Mouse (Mus musculus) gastrocnemius, postnatal 4 days (tissue): ENCODE results near the gene Ncln. TPM values are rescaled to one million over a fixed set of nuclear protein-coding genes. Genes with fewer than 3 reads are reported as not detected.
A peak's percentile ranks its signal among the peaks of the same experiment; 100 is the strongest.

ENCODE experiments used
- DNase-seq, 2 experiments: peaks; one replicate each; pipeline ENCODE4 v3.0.0; 2021 to 2022; ENCODE audit warnings: low spot score in 2 of 2, mixed read lengths in 2 of 2
- long read RNA-seq, 2 experiments: library from polyadenylated mRNA; stranded (forward); transcript quantifications; one replicate each; pipeline ENCODE4 v2.0.0; 2021
- total RNA-seq, 2 experiments: library from RNA; stranded (reverse); gene quantifications; 2 replicates each; pipeline ENCODE4 v1.2.3; 2021

Ncln gene
- total RNA-seq: 10 to 100 TPM; 59.3 to 61.3 TPM
- long read RNA-seq, experiment 1, transcript Ncln-202 (14 exons, 2,841 nt): minor isoform, 26 of 91 reads
- long read RNA-seq, experiment 1, transcript Ncln-201 (14 exons, 3,118 nt): major isoform, 38 of 91 reads
- long read RNA-seq, experiment 1, partial matches to known transcripts: 8 of 91 reads
- long read RNA-seq, experiment 1, other reads (novel, unspliced or antisense): 18 of 91 reads
- long read RNA-seq, experiment 2, transcript Ncln-202 (14 exons, 2,841 nt): minor isoform, 28 of 110 reads
- long read RNA-seq, experiment 2, transcript Ncln-201 (14 exons, 3,118 nt): major isoform, 54 of 110 reads
- long read RNA-seq, experiment 2, partial matches to known transcripts: 9 of 110 reads
- long read RNA-seq, experiment 2, other reads (novel, unspliced or antisense): 19 of 110 reads

GRCm38 (mm10) chr10:81496264-81496901 lies at the start of gene Ncln:
Gene Ncln, minus strand, starts transcription at chr10:81496392.
- peak; percentile 92 to 98 for DNase-seq

GRCm38 (mm10) chr10:81545161-81545747 lies 49.1 kb upstream of the Ncln start, which contains the start of gene Gna11:
Gene Gna11, minus strand, starts transcription at chr10:81545190.
- peak; percentile 100 for DNase-seq

- peak in 1 of 2 experiments; percentile 42 for DNase-seq
Observed at GRCm38 (mm10) chr10:81544296-81545160, 48.3 kb upstream of the Ncln start.

DNA sequence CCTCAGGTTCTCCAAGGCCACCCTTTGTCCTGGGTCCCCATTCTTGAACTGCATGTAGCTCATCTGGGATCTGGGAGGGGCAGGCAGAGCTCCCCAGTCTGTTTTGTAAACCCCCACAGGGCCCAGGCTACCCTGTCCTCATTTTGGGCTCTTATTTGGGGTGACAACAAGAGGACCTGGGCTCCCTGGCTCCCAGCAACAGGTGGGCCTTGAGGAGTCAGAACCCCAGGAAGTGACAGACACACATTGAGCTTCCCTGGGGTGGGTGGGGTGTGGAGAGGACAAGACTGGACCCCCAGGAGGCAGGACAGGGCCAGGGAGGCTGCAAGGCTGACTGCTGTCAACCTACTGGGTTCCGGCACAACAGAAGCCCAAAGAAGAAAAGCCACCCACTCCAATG lies 47.4 kb upstream of the Ncln start:
- DNase-seq: no peak

- no peak for DNase-seq
Observed at GRCm38 (mm10) chr10:81542727-81543460, 46.7 kb upstream of the Ncln start.

DNA sequence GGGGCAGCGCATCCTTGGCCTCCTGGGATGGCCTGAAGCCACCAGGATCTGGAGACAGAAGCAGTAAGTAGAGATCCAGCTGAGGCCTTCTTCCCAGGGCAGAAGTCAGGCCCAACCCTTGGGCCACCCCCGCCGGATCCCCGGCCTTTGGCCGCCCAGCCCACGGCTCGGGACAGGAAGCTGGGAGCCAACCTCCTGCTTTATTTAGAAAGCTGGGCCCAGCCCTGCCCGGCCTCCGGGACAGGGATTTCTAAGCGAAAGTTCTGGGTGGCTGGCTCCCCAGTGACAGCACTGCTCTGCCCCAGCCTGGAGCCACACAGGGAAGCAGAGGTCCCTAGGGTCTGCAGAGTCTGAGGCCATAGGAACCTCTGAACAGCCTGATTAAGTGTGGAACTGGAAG lies 45.6 kb upstream of the Ncln start:
- DNase-seq: peak in 1 of 2 experiments; percentile 44

- no peak for DNase-seq
Observed at GRCm38 (mm10) chr10:81541363-81541762, 45.2 kb upstream of the Ncln start.

DNA sequence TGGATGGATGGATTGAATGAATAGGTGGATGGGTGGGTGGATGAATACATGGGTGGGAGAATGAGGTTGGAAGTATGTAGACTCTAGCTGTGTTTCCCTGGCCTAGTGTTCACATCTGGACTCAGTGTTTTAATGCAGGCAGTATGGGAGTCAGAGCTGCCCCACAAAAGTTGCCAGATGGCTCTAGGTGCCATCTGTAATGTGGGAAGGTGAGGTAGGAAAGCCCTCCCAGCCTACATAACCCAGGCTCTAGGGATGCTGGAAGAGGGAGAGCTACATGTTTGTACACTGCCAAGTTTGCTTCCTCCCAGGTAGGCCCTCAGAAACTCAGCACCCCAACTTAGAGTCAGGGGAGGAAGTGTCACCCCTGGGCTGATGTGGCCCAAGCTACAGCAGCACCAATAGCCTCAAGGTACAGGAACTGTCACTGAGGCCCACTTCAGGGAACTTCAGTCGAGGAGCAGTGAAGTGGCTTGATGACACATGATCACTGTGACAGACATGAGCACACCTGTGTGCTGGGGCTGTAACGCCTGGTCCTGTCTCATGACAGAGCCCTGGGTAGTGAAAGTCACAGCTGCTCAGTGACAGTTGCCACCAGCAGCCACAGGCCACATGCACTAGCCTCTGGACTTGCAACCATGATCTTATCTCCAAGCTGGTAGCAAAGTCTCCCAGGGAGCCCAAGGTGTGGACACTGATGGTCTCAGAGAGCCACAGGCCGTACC lies 42.3 kb upstream of the Ncln start:
- DNase-seq: no peak

- DNase-seq: no peak
Observed at GRCm38 (mm10) chr10:81537429-81537828, 41.2 kb upstream of the Ncln start.

DNA sequence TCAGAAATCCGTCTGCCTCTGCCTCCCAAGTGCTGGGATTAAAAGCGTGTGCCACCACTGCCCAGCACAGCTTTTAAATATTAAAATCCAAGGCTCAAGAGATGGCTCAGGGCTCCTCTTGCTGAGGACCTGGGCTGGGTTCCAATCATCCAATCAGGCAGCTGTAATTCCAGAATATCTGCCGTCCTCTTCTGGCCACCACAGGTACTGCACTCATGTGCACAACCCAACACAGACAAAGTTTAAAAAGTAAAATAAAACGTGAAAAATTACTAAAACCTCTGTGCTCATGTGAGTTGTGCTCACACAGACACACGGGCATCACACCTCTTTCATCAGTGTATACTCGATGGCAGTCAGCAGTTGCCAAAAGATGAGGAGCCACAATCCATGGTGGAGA lies 40.5 kb upstream of the Ncln start:
- no peak for DNase-seq

GRCm38 (mm10) chr10:81534826-81535225 lies 38.6 kb upstream of the Ncln start:
- DNase-seq: no peak

DNA sequence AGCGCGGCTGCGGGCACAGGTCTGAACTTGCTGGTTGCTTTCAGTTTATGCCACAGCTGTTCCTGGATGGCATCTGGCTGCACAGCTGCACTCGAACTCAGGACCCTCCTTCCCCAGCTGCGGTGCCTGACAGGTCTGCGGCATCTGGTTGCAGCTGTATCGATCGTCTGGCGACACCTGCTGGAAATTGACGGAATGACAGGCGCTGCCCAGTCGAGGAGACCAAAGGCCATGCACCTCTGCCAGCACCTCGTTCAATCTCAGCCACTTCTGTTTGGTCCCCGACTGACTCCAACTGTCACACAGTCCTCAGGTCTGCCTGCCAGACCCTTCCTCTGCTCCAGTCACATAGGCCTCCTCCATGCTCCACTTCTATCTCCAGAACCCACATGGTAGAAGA lies 30.6 kb upstream of the Ncln start:
- peak; percentile 69 to 78 for DNase-seq

DNA sequence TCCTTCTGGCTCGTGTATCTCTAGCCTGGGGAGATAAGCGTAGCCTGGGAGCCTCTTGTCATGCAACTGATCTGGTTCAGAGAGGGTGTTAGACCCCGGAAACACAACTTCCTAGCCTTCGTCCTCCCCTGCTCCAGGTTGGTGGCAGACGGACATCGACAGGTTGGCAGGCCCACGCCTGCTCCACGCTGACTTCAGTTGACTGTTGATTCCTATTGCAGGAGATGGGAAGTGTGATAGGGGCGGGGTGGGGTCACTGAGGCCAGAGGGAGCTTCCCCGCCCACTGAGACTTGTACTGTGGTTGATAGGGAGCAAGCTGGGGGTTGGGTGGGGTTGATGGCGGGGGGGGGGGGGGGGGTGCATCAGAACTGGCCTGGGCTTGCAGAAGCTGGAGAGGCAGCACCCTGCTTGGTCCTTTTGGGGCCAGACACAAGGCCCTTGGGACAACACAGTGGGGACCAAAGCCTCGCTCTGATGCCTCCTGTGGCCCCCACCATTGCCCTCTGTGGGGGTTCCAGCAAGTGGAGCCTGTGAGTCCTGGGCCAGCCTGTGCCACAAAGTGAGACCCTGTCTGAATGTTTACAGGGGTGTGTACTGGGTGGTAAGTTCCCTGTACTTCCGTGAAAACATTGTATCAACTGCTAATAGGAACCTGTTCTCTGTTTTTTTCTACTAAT lies 29.0 kb upstream of the Ncln start:
- DNase-seq: no peak

- DNase-seq: no peak
Observed at GRCm38 (mm10) chr10:81524051-81524605, 27.9 kb upstream of the Ncln start, which contains the start of gene Gna15. Gene Gna15, minus strand, starts transcription at chr10:81524225.

GRCm38 (mm10) chr10:81523570-81523969 lies 27.4 kb upstream of the Ncln start:
- no peak for DNase-seq

DNA sequence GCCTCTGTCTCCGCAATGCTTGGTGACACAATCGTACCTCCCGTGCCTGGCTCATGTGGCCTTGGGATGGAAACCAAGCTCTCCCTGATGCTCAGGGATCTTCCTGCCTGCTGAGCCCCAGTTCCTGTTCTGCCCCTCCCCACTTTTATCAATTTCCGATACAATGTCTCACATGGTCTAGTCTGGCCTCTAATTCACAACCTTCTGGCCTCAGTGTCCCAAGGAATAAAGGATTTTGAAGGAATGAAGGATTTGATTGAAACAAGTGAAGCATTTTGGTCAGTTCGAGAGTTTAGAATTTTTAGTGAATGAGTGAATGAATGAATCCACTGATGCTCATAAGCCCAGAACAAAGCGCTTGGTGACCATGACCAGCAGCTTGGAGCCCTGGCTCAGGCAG lies 26.9 kb upstream of the Ncln start:
- no peak for DNase-seq

DNA sequence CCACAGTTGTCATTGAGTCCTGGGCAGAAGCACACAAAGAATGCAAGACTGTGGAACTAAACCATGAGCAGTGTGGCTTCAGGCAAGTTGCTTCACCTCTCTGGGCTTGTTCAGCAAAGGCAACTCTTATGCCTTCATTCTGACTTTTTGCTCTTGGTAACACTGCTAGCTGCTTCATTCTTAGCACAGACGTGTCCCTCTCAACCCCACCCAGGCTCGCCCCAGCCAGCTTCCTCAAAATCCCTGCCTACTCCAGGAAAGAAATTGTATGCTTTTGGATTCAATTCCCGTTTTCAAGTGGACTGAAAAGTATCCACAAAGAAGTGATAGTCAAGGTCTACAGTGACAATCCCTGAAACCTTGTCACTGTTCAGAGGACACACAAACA lies 23.8 kb upstream of the Ncln start:
- no peak for DNase-seq

- DNase-seq: no peak
Observed at GRCm38 (mm10) chr10:81519227-81519977, 23.2 kb upstream of the Ncln start.
